Mouse (Mus musculus): ENCODE results near the gene Gja3.
"Not testable (repeated sequence)": the region's sequence is repeated elsewhere in the genome, so short reads cannot be mapped to it uniquely, and the experiment has no call there.

The Gja3 gene

DNA sequence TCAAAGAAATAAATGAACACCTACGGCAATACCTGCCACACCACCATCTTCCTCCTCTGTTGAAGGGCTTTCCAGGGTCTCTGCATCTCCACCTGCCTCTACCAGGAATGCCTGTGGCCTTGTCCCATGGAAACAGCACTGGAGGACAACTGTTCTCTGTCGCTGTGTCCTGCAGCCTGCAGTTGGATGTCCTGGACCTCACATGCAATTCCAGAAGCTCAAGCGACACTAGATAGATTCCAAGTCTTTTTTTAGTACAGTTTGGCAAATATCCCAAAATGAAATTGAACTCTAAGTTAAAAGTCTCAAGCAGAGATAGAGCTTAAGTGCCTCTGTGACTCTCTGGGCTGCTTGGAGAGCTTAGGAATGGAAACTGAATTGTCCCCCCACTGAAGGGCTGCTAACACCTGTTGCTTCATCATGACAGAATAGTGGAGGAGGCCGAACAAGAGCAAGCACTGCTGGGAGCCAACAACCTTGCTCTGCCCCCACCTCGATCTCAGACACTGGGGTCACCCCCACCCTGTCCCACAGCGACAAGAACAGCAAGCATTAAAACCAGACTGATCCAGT is 22.9 kb downstream of the Gja3 start:
- no peak for DNase-seq (ENCODE audit: low read depth, low spot score)

GRCm38 (mm10) chr14:57034135-57034534 is 23.8 kb downstream of the Gja3 start:
- DNase-seq (ENCODE audit: low read depth, low spot score) = no peak

GRCm38 (mm10) chr14:57032850-57033249 is 25.1 kb downstream of the Gja3 start:
- DNase-seq (ENCODE audit: low read depth, low spot score) = no peak

DNA sequence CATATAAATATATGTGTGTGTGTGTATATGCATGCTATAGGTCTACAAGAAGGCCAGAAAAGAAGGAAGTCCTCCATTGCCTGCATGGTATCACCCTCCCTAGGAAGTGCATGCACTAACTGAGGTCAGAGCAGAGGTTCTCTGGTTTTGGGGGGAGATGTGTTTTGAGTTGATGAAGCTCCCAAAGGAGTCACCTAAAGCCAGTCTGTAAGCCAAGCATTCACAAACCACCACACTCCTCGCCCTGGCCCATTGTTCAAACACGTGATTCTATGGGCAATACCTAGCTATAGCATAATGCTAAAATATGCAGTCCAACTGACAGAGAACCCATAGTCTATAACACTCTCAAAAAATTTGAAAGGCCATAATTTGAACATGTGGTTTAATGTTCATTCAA is 39.5 kb downstream of the Gja3 start:
- no peak for DNase-seq (ENCODE audit: low read depth, low spot score)

DNA sequence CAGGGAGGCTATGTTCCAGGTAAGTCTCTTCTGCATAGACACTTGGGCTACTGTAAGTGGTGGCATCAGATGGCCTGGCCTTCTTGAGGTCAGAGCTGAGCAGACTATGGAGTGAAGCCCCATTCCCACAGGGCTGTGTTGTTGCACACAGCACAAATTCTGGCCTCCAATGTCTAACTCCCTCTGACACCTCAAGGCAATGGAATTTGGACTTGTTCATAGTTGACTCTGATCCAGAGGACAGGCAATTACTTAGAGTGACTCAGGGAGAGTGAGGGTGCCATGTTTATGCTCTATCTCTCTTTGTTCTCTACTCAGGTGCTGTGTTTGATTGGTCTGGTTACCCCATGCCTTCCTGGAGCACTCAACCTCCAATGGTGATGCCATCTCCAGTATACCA is 41.1 kb downstream of the Gja3 start:
- not testable (repeated sequence) for DNase-seq (ENCODE audit: low read depth, low spot score)

DNA sequence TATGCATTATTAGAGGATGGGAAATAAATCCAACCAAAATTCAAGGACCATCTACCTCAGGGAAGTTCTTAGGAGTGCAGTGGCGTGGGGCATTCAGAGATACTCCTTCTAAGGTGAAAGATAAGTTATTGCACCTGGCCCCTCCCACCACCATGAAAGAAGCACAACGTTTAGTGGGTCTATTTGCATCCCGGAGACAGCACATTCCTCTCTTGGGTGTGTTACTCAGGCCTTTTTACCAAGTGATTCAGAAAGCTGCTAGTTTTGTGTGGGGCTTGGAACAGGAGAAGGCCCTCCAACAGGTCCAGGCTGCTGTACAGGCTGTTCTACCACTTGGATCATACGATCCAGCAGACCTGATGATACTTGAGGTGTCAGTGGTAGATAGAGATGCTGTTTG is 69.3 kb downstream of the Gja3 start:
- peak; percentile 68 for DNase-seq (ENCODE audit: low read depth, low spot score)
